Mouse (Mus musculus) liver, embryonic 14.5 days (tissue): ENCODE results near the gene Lrrc27.

ENCODE experiments used
- CTCF ChIP-seq: IDR thresholded peaks from 2 replicates; pipeline ENCODE4 v1.5.1; 2016; ENCODE audit warnings: antibody characterized with exemption, low read depth, control low read depth
- EP300 ChIP-seq: IDR thresholded peaks from 2 replicates; pipeline ENCODE4 v1.6.1; 2016; ENCODE audit warnings: antibody characterized with exemption, low read depth

- TF ChIP-seq CTCF: no peak
- TF ChIP-seq EP300: no peak
Measured at GRCm38 (mm10) chr7:139221856-139222255, 9.1 kb downstream of the Lrrc27 start.
